Mouse (Mus musculus): ENCODE results near the gene Ccdc106.
A peak's percentile ranks its signal among the peaks of the same experiment; 100 is the strongest.
"Not testable (repeated sequence)": the region's sequence is repeated elsewhere in the genome, so short reads cannot be mapped to it uniquely, and the experiment has no call there.

The Ccdc106 gene

DNA sequence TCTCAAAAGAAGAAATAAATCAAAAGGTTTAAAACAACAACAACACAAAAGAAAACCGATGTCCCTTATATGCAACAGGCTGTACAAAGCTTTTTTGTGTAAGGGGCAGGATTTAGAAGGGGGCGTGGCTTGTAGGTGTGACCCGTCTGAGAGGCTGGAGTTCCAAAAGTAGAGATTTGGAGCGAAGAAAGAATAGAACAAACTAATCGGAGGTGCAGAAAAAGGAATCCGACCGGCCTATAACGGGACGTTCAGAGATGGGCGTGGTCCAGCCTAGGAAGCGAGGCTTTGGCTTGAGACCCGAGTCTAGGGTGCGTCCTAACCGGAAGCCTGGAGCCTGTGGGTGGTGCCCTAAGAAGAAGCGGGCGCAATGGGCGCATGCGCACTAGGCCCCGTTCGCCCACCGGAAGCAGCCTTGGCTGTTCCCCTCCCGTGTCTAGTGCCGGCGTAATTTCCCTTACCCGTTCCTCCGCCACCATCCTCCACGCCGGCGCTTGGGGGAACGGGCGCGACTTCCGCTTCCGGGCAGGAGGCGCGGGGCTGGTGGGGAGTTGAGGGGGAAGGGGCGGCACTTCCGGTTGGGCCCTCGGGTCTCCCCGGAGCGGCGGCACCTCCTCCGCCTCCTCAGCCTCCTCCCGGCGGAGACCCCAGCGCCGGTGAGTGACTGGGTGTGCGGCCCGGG lies at the start of gene Ccdc106, which contains the start of gene Zfp865:
TSS of gene Ccdc106 (plus strand) at position 554 of the 682 bp plus-strand sequence.
TSS of gene Zfp865 (plus strand) at position 377 of the 682 bp plus-strand sequence.
- peak; percentile 96 to 97 for DNase-seq (ENCODE audit: low spot score in 2 of 2)

DNA sequence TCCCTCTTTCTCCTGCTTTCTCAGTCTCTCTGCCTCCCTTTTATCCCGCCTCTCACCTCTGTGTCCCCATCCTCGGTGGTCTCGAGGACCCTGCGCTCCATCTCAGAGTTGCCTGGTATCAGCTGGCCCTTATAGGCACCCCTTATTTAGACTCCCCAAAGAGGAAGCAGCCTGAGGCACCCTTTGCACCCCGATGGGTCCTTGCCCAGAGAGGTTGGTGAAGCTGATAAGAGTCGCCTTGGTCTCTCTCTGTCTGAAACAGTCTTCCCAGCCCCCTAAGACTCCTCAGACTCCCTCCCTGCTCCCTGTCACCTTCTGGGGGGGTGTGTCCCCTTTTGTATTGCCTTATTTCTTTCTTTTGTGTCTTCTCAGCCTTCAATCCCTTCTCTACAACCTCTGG lies 49.3 kb upstream of the Ccdc106 start, which contains the start of gene Sbk3:
TSS of gene Sbk3 (minus strand) at position 101 of the 400 bp plus-strand sequence.
- no peak for DNase-seq (ENCODE audit: low spot score in 2 of 2)

DNA sequence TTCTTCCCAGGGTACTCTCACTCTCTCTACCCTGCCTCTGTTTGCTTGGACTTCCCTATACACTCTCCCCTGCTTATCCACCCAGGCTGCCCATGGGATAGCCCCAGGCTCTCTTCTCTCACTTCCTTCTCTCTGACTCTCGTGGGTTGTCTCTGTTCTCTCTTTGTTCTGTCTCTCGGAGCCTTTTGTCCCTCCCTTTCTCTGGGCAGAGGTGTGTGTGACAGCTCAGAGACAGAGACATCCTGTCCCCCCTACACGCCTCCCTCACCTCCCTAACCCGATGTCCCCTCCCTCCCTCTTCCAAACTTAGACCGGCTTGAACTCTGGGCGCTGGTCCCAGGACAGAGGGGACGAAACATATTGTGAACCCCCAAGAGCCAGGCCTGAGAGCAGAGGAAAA lies 48.6 kb upstream of the Ccdc106 start:
- no peak for DNase-seq (ENCODE audit: low spot score in 2 of 2)

DNA sequence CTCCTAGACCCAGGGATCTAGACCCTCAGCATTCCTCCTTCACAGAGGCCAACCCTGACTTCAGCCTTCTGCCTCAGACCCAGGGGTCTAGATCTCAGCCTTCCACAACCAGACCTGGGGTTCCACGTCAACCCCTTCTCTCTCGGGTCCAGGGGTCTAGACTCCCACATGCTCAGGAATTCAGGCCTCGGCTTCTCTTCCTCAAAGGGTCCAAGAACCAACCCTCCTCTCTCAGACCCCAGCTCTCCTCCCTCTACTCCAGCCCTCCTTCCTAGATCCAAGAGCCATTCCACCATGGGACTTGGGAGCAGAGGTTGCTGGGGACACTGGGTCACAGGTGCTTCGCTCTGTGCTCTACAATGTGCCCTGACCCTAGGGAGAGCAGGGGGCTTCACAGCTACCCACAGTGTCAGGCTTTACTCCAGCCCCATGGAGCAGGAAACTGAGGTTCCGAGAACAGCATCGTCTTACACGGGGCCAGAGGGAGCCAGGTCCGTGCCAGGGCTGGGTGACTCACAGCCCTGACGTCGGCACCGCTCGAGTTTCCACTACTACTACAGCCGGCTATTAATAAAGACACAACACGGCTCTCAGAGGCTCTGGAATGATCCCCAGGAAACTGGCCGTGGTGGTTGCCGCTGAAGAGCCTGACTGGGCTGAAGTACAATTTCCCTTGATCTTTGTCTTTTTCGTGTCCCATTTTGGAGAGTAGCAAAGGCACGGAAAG lies 47.9 kb upstream of the Ccdc106 start:
- no peak for DNase-seq (ENCODE audit: low spot score in 2 of 2)

DNA sequence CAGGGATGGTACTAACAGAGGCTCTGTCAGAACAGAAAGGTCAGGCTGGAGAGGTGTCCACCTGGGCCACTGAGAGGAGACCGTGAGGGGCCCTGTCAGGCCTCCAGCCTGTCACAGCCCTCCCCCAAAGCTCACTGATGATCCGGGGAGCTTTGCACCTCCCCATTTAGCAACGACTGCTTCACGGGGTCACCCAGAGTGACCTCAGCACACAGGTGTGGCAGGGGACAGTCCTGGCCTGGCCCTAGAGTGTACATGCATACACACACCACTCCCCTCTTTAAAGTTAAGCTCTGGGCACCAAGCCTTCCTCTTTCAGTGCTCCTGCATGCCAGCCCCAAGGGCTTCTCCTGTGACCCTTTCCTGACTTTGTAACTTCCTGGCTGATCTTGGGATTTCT lies 44.9 kb upstream of the Ccdc106 start:
- DNase-seq (ENCODE audit: low spot score in 2 of 2), result no peak

DNA sequence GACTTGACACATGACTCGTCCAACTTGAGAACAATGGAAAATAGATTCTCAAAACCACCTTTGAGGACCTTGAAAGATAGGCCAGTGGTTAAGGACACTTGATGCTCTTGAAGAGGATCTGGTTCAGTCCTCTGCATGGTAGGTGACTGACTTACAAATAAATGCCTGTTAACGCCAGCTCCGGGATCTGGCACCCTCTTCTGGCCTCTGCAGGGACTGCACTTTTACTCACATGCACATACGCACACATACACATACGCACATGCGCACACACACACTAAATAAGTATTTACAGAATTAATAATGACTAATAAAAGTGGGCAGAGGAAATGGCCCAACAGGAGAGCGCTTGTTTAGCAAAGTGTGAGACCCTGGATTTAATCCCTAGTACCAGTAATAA lies 43.5 kb upstream of the Ccdc106 start:
- DNase-seq (ENCODE audit: low spot score in 2 of 2), result no peak

DNA sequence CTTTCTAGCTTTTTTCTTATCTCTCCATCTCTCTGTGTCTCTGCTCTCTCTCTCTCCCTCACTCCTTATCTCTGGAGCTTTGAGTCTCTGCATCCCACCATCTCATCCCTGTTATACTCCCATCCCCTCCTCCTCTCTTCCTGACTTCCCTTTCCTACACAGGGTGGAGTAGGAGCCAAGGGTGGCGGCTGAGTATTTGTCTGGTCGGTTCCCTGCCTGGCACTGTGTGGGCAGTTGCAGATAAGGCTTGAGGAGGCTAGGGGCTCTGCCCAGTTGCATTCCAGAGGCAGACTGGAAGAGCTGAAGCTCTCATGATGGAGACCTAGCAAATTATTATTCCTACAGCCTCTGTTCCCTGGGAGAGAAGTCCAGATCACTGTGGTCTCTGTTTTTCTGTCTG lies 32.1 kb upstream of the Ccdc106 start:
- no peak for DNase-seq (ENCODE audit: low spot score in 2 of 2)

DNA sequence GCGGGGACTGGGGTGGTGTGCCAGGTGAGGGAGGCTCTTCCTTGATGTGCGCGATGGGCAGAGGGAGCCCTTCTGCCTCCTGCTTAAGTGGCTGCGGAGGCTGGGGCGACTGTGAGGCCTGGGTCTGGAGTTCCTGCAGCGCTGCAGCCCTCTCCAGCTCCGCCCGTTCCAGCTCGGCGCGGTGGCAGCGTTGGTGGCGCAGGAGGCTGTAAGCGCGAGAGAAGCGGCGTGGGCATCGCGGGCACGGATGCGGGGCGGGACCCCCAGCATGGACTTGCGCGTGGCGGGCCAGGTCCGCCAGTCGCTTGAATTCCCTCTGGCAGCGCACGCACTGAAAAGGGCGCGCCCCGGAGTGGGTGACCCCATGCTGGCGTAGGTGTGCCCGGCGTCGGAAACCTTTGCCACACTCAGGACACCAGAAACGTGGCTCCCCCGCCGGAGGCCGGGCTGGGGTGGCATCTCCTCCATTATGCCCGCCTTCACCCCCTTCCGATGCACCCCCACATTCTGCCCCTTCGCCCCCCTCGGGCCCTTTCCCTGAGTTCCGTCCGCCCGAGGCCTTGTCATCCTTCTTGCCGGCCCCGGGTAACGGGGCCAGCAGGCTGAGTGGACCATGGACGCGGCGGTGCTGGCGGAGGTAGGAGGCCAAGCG lies 26.9 kb upstream of the Ccdc106 start:
- DNase-seq (ENCODE audit: low spot score in 2 of 2), result no peak

DNA sequence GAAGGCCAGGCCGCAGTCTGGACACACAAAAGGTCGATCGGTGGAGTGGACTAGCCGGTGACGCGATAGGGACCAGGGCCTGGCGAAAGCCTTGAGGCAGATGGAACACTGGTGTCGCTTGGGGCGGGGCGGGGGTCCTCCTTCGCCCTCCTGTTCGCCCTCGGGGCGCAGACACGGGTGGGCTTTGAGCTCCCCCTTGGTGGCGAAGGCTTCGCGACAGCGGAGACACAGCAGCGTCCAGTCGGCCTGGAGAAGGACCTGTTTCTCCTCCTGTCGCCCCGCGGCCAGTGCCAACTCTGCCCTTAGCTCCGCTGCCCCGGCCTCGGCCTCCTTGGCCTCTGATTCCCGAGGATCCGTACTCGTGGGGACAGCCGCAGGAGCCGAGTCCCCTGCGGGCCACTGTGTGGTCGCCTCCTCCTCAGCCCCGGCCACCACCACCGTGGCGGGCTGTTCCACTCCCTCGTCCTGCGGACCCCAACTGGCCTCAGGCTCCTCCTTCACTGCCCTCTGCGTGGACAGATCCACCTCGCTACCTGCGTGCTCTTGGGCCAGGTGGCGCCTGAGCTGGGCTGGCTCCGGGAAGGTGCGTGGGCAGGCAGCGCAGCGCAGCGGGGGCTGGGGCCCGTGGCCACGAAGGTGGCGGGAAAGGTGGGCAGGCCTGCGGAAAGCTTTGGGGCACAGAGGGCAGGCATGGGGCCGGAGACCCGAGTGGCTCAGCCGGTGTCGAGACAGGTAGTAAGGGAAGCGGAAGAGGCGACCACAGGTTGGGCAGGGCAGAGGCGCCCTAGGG lies 26.2 kb upstream of the Ccdc106 start:
- DNase-seq (ENCODE audit: low spot score in 2 of 2), result no peak

DNA sequence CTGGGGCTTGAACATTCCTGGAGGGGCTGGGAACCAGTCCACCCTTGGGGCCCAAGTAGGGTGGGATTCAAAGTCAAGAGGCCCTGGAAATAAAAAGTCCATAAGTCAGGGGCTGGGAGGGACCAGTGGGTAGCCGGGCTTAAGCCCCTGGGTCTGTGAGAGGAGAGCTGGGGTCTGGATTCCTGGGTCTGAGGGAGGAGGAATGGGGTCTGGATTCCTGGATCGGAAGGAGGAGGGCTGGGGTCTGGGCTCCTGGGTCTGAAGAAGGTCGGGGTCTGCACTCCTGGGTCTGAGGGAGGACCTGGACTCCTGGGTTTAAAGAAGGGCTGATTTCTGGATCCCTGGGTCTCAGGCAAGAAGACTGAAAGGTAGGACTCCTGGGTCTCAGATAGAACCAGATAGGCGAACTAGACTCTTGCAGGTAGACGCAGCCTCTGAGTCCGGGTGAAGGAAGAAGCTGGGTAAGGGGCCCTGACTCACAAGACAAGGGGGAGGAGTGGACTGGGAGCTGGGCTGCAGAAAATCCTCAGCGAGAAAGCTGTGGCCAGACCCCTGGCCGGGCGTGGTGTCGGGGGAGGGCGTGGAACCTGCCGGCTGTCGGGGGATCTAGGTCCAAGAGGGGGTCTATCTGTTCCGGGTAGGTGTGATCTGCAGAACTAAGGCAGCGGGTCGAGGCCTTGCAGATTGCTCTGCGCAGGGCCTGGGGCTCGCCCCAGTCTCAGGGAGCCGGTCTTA lies 24.9 kb upstream of the Ccdc106 start:
- DNase-seq (ENCODE audit: low spot score in 2 of 2), result no peak

DNA sequence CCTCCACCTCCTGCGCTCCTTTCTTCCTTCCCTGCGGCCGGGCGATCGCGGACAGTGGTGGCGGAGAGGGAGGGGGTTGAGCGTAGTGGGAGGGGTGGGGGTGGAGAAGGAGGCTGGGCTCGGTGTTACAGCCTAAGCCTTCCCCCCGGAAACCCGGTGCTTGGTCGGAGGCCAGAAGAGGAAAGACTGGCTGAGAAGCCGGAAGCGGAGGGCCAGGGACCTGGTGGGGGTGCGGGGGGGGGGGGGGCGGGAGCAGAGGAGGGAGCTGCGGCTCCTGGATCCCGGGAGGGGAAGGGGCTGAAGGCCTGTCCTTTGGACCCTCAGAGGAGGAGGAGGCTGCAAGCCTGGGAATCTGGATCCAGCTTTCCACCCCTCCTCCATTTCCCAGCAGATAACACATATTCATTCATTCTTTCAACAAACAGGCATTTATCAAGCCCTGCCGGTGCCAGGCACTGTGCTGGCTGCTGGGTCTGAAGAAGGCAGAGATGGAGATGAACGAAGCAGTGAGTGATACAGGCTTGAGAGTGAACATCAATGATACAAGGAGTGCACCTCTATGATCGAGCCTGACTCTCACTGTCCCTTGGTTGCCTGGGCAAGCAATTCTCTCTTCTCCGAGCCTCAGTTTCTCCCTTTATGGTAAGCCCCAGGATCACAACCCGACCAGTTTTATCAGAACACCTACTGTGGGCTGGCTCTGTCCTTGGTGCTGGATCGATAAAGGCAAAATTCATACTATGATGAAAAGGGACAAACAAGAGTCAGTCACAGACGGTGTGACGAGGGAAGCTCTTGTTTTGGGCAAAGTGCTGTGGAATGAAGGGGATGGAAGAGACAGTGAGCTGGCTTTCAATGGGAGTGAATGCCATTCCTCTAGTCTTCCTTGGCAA lies 24.1 kb upstream of the Ccdc106 start, which contains the start of gene Zfp579:
TSS of gene Zfp579 (minus strand) at position 156 of the 893 bp plus-strand sequence.
- DNase-seq (ENCODE audit: low spot score in 2 of 2), result peak; percentile 47 to 73

DNA sequence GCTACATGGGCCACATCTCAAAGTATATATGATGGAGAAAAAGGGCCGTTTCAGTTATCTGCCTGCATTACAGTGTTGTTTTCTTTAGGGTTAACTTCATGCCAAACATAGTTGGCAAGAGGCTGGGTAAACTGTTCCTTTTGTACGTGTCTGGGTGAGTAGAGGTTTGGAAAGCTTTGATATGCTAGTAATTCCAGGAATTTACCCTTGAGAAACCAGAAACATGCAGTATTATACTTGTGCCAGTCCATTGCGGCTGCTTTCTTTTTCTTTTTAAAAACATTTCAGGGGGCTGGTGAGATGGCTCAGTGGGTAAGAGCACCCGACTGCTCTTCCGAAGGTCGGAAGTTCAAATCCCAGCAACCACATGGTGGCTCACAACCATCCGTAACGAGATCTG lies 23.4 kb upstream of the Ccdc106 start:
- no peak for DNase-seq (ENCODE audit: low spot score in 2 of 2)

DNA sequence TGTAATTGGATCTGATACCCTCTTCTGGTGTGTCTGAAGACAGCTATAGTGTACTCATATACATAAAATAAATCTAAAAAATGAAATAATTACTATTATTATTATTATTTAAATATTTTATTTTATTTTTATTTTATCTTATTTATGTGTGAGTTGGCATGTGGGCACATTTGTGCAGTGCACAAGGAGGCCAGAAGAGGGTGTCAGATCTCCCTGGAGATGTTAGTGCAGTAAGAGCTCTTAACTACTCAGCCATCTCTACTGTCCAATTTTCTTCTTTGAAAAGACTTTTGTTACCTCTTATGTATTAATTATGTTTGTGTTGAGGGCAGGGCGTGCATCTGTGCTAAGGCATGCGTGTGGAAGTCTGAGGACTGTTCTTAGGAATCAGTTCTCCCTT lies 20.5 kb upstream of the Ccdc106 start:
- no peak for DNase-seq (ENCODE audit: low spot score in 2 of 2)

DNA sequence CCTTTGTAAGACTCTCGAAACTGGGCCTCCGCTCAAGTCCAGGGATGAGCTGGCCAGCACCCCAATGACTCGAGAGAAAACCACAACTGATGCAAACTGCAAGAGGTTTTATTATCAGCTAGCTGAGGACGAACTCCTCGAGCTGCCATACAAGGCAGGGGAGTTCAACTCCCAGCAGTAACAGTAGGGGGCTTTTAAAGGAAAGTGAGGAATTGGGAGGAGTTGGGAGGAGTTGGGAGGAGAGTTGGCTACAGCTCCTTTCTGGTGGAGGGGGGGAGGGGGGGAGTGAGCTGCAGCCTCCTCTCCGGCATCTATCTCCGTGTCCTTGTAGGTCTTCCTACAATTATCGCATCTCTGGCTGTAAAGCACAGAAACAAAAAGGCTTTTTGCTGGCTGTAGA lies 17.5 kb upstream of the Ccdc106 start:
- DNase-seq (ENCODE audit: low spot score in 2 of 2), result not testable (repeated sequence)

DNA sequence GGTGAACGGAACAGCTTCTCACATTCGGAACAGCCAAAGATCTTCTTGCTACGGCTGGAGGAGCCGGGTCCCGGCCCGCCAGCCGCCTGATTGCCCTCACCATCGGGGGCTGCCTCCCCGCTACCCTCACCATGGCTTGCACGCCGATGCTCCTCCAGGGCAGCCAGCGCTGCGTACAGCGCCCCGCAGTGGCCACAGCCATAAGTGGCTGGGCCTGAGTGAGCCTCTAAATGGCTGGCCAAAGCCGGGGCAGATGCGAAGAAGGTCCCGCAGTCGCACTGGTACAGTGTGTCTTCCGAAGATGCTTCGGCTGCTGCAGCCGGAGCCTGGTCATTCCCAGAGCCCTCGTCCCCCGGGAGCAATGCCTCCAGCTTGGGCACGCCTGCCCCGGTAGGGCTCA lies 12.1 kb upstream of the Ccdc106 start:
- DNase-seq (ENCODE audit: low spot score in 2 of 2), result no peak

DNA sequence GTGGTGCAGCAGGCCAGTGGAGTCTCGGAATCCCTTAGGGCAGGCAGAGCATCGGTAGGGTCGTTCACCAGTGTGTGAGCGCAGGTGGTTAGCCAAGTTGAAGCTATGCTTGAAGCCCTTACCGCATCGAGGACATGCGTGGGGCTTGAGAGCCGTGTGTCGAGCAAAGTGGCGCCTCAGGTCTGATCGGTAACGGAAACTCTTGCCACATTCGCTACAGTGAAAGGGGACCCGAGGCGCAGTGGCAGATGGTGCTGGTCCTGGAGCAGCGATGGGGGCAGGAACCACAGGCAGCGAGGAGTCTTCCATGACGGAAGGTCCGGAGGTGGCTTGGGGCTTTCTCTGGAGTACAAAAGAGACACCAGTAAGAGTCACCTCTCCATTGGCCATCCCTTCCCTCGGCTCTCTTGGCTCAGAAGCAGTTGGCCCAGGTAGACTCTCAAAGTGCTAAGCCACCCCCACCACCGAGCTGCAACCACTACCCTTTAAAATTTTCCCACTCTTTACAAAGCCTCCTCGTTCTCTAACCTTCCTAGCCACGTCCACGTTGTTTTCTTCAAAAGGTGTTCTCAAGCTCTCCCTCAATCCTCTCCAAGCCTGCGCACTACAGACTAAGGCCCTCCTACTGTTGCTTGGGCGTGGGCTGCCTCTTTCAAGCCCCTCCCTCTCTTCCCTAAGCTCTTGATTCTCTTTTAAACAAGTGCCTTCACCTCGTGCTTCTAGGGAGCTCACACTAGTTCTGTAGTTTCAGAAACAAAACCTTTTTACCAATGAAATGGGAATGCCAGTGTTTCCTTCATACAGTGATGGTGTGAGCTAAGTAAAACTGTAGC lies 7.5 kb upstream of the Ccdc106 start:
- DNase-seq (ENCODE audit: low spot score in 2 of 2), result no peak

DNA sequence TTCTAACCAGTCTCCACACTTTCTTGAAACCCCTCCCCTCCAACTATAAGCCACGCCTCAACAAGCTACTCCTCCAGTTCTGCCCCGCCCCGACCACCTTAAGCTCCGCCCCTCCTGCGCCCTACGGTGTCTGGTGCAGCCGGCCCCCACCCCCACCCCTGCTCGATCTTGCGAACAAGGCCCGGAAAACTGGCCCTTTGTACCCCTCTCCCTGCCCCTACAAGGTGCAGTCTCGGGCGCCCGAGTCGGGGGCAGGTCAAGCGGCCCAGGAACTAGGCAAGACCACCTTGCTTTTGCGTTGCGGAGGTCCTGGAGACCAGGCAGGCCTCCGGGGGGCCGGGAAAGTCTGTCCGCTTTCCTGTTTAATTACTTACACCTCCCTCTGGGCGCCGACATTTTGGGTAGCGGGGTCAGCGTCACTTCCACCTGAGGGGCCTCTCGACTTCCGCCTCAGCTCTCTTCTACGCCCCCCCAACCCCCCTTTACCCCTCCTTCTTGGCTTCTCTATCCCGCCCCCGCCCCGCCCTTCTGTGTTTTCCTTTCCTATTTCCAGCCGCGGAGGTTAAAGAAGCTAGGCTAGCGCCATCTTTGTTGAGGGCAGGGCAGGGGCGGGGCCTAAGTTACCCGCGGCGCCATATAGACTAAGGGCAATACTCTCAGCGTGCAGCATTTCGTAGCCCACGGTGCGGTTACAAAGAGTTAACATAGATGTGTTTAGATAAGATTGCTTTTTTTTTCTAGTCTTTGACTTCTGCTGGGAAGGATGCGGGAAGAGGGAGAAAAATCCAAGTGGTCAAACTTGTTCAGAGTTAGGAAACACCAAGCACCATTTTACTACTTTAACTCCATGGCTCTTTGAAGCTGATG lies 5.9 kb upstream of the Ccdc106 start, which contains the start of the genes Zfp524 and Fiz1:
TSS of gene Zfp524 (plus strand) at position 165 of the 867 bp plus-strand sequence.
TSS of gene Fiz1 (minus strand) at position 447 of the 867 bp plus-strand sequence.
- peak; percentile 95 to 97 for DNase-seq (ENCODE audit: low spot score in 2 of 2)

All from spleen, postnatal 14 days (tissue).